In genomic region chrX:56787486-56787885, GRCm38 (mm10) we compare ENCODE assay signal across 20 mouse cellular contexts. TPM values are rescaled to one million over a fixed set of nuclear protein-coding genes. Genes with fewer than 3 reads are reported as not detected.
"Had no signal": no experiment of that assay in that cellular context is flagged by ENCODE, and none has a peak within 500 bp of the region (broad histone marks: within the 10 kb centered on the region; RNA-seq: fewer than 3 reads in every experiment).

No protein-coding gene starts in this region.

- H3K9me3 ChIP-seq: limb, embryonic 12.5 days; limb, embryonic 15.5 days; midbrain, embryonic 12.5 days; midbrain, embryonic 15.5 days; neural tube, embryonic 12.5 days; neural tube, embryonic 15.5 days had no signal

- H3K9ac ChIP-seq: limb, embryonic 12.5 days; limb, embryonic 15.5 days; liver, embryonic 14.5 days; liver, postnatal 0 days; lung, embryonic 14.5 days; midbrain, embryonic 12.5 days; midbrain, embryonic 15.5 days; neural tube, embryonic 12.5 days; neural tube, embryonic 15.5 days had no signal

- H3K4me1 ChIP-seq: limb, embryonic 12.5 days; limb, embryonic 15.5 days; midbrain, embryonic 15.5 days; neural tube, embryonic 12.5 days; neural tube, embryonic 15.5 days had no signal

- H3K4me2 ChIP-seq: limb, embryonic 12.5 days; limb, embryonic 15.5 days; liver, embryonic 11.5 days; lung, embryonic 14.5 days; midbrain, embryonic 12.5 days; midbrain, embryonic 15.5 days; neural tube, embryonic 12.5 days; neural tube, embryonic 15.5 days had no signal

- DNase-seq: left cerebral cortex, postnatal 4 days; liver, postnatal 0 days; lung, embryonic 14.5 days; right cerebral cortex, adult 18-20 months; right cerebral cortex, postnatal 14 days; right cerebral cortex, postnatal 4 days; thymus, adult 18-20 months; thymus, postnatal 36 days had no signal

- ATAC-seq: liver, postnatal 0 days; lung, postnatal 0 days; midbrain, embryonic 15.5 days had no signal

- H3K4me3 ChIP-seq: limb, embryonic 12.5 days; limb, embryonic 15.5 days; midbrain, embryonic 12.5 days; midbrain, embryonic 15.5 days; neural tube, embryonic 12.5 days; neural tube, embryonic 15.5 days had no signal

- H3K27ac ChIP-seq: kidney, postnatal 0 days; limb, embryonic 12.5 days; limb, embryonic 15.5 days; liver, embryonic 14.5 days; macrophage; midbrain, embryonic 12.5 days; midbrain, embryonic 15.5 days; neural tube, embryonic 12.5 days; neural tube, embryonic 15.5 days had no signal

- H3K27me3 ChIP-seq: limb, embryonic 12.5 days; limb, embryonic 15.5 days; midbrain, embryonic 12.5 days; midbrain, embryonic 15.5 days; neural tube, embryonic 12.5 days; neural tube, embryonic 15.5 days had no signal

- H3K36me3 ChIP-seq: limb, embryonic 12.5 days; midbrain, embryonic 15.5 days; neural tube, embryonic 12.5 days had no signal

RNA-seq across cellular contexts. Expression of gene Map7d3, which starts 34.6 kb away (rescaled TPM):
- total RNA-seq: layer of hippocampus, adult 8-10 months had no signal
